Mouse (Mus musculus): ENCODE results near the gene Itln1.

DNA sequence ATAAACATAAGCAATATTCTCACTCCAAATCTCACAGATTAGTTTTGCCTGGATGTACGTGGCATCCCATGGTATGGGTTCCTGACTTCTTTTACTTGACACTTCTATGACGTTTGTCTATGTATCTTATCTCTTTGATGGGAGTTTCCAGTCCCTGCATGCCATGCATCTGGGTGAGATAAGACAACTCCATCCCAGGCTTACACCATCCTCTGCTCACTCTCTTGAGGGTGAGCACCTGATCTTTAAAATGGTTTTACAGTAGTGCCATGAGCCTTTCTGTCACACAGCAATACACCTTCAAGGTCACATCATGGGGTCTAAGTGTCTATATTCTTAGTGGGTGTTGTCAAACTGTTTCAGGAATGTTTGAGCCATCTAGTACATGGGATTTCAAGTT lies 25.2 kb upstream of the Itln1 start:
- TF ChIP-seq CTCF (IDR thresholded peaks at IDR 0.05; ENCODE audit: control insufficient read depth, insufficient read depth, low read length) (no peak), POLR2A (IDR thresholded peaks at IDR 0.05; ENCODE audit: borderline replicate concordance, control insufficient read depth, low read depth, low read length) (no peak)

Measured in bone marrow, adult 2 months (tissue).